Mouse (Mus musculus): Measurements from ENCODE around the gene Prkacb.
A peak's percentile ranks its signal among the peaks of the same experiment; 100 is the strongest.
"Not testable (repeated sequence)": the region's sequence is repeated elsewhere in the genome, so short reads cannot be mapped to it uniquely, and the experiment has no call there.

Prkacb gene

DNA sequence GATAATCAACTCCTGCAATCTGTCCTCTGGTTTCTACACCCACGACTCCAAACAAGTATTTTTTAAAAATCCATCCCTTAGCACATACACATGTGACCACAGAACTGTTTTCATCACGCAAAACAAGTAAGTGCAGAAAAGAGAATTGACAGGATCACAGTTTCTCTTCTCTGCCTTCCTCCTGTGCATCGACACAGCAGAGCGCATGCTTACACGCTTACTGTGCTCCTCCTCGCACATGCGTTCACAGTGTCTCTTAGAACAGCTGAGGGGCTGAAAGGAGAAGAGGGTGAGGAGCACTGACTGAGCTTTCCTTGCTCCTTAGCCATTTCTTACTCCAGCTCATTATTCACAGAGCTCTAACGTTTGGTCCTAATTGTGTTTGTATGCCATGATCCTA is 33.9 kb downstream of the Prkacb start:
- peak; percentile 67 for DNase-seq (ENCODE audit: low read depth, low spot score)

DNA sequence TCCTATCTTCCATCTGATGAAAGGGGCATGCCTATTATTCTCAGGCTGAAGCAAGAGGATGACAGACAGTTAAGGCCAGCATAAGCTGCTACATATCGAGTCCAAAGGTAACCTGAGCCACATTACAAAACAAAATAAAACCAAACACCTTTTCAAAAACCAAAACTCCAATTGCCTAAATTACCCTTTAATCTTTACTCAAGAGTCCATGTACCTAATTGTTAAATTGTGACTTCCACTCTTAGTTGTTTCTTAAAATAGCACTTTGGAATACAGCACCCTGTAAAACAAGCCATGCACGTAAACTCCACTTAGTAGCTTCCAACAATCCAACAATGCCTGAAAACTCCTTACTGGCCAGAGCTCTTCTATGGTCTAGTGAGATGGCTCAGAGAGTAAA is 34.3 kb downstream of the Prkacb start:
- DNase-seq (ENCODE audit: low read depth, low spot score) = no peak

DNA sequence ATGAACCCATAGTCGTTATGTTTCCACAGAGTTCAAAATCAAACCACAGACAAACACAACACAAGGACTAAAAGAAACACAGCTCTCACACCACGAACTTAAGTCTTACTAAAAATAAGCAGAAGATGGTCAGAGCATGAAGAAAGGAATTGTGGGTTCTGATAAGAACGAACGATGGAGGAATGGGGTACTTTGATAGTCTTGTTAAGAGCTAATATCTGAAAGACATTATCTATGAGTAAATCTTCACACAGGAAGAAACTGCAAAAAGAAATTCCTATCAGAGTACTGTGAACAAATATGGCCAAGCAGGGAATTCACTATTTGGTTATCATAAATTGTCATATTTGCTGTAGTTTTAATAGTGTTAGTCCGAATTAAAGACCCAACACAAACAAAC is 36.1 kb downstream of the Prkacb start:
- no peak for DNase-seq (ENCODE audit: low read depth, low spot score)

DNA sequence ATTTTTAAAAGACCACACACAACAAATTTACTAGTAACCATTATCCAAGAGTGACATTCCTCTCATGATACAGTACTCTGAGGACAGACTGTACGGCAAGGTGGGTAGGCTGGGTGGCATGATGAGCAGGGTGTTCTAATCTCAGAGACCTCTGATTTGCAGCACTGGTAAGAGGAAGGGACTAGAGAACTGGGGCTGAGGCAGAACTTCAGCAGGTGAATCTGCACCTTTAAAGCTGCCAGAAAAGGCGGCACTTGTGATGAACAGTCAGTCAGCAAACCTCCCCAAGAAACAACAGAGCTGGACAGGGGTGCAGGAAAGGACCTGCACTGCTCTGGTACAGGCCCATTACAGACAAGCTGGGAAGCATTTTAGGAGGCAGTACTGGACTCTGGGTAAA is 41.9 kb downstream of the Prkacb start:
- no peak for DNase-seq (ENCODE audit: low read depth, low spot score)

DNA sequence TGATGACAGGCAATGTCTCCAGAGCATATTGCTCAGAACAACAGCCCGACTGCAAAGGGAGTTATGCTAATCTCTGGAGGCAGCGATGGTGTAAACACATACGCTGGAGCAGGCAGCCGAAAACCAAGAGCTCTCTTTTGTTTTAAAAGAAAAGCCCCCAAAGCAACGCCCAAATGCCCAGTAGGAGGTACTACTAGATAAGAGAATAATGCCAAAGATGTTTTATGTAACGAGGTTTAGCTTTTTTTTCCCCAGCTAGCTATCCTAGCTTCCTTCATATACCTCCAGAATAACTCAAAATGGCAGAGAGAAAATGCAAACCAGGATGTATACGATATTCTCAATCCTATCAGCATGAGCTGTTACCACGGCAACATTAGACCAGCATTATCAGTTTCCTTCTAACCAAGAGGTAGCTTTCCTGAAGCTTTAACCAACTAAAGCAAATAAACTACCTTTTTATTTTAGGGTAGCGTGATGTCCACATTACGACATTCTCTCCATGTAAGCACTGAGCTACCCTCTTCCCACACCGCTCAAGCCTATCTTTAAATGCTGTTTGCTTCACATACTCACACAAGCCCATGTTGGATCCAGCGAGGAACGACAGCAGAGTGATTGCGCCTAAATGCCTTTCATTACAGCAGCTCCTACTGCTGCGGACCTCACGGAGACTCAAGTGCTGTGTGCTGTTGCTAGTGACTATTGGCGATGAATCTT is 42.7 kb downstream of the Prkacb start:
- no peak for DNase-seq (ENCODE audit: low read depth, low spot score)

DNA sequence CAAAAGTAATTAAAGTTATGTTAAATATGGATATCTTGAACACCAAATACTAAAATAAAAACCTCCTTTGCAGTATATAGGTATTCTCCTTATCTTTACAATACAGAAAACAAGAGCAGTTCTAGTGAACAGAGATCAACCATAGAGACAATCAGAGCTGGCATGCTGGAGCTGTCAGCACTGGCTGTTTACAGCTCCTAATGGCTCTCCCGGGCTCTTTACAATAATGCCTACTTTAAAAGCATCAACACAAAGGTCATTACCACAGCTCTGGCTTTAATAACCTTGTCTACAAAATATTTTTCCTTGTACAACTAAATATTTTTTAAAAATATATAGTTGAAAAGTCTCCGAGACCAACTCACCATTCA is 43.2 kb downstream of the Prkacb start:
- no peak for DNase-seq (ENCODE audit: low read depth, low spot score)

DNA sequence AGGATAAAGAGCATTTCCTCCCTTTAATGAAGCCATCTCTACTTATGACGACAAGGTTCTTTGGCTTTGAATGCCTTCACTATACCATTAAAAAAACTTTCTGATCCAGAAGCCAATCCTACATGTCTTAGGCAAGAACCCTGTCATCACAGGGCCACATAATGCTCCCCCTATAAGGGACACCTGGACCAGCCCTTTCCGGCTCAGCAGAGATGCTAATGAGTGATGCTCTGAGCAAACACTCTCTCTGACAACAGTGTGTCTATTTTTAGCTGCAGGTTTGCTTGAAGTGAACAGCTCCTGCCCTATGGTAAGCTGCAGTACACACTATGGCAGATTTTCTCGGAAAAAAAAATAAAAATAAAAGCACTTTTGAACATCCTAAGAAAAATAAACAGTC is 43.9 kb downstream of the Prkacb start:
- peak; percentile 20 for DNase-seq (ENCODE audit: low read depth, low spot score)

DNA sequence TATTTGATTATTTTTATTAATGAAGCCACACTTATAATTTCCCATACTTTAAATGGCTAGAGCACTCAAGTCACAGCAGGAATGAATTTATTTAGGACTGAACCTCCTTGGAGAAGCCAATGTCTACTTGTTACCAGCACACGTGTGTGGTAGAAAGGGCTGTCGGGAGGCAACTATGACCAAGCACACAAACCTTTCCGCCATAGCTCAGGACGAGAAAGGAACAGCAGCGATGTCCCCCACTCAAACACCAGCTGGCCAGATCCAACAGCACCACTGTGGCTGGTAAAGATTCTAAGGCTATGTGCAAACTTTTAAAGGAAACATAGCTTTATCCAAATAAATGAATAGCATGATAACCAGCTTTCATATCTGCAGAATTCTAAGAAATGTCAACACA is 44.4 kb downstream of the Prkacb start:
- no peak for DNase-seq (ENCODE audit: low read depth, low spot score)

DNA sequence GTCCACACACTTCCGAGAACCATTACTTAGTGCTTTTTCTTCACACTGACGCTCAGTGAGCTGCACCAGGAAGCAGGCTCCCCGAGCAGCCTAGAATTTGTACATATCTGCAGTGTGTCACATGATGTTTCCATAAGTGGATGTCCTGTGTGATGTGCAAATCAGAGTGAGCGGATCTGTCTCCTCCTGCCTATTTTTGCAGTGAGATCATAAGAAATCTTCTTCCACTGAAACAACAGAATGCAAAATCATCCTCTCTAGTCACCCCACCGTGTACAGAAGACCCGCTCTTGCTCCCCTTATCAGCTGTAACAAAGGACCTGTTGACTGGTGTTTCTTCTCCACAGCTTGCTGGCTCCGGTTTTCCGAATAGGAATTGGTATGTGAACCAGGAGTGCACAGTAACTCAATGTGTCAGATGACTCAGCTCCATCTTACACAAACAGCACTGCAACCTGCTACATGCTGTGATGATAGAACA is 46.0 kb downstream of the Prkacb start:
- DNase-seq (ENCODE audit: low read depth, low spot score) = no peak

DNA sequence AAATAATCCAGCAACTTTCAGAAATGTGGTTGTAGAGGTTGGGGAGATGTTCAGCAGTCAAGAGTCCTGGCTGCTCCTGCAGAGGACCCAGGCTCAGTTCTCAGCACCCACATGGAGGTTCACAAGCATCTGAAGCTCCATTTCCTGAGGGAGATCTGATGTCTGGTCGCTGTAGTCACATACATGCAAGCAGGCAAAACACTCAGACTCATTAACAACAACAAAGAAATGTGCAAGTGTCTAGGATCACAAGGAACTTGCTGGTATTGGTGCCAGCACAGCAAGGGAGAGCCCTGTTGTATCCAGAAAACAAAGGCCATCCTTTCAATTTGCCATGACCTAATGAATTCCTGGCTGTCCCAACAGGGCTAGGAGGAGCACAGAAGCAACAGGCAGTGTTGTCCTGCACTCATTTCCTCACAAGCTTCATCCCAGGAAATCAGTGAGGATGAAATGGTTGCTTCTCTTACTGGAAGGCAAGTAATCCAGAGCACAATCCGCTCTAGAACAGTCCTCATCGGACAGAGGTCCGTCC is 46.7 kb downstream of the Prkacb start:
- DNase-seq (ENCODE audit: low read depth, low spot score) = no peak

DNA sequence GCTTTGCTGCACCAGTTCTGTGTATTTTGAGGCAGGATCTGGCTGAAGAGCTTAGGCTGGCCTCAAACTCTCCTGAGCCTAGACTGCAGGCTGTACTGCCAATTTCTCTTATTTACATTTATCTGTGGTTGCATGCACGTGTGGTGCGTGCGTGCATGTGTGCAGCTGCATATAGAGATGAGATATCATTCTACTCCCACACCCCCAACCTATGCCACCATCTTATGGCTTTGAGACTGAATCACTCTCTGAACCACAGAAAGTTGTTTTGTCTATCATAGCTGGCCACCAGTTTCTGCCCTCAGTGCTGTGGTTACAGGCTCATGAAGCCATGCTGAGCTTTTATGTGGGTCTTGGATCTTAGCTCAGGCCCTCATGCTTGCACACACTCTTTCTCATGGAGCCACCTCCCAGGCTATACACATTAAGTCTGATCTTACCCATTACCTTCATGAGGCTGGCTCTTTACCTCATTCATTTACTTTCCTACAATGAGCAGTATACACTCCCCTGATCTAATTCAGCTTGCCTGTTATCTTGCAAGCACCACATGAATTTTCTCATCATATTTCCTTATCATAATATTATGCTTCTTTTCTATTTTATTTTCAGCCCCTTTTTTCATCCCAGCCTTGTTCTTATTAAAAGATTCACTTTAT is 47.8 kb downstream of the Prkacb start:
- DNase-seq (ENCODE audit: low read depth, low spot score) = no peak

DNA sequence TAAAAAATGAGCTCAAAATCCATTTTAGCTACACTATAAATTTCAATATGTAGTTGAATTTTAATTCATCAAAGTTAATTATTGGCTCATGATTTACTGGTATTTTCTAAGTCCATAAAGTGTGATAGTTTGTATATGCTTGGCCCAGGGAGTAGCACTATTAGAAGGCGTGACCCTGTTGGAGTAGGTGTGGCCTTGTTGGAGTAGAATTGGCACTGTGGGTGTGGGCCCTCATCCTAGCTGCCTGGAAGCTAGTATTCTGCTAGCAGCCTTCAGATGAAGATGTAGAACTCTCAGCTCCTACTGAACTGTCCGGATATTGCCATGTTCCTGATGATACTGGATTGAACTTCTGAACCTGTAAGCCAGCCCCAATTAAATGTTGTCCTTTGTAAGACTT is 49.7 kb downstream of the Prkacb start:
- DNase-seq (ENCODE audit: low read depth, low spot score) = not testable (repeated sequence)

DNA sequence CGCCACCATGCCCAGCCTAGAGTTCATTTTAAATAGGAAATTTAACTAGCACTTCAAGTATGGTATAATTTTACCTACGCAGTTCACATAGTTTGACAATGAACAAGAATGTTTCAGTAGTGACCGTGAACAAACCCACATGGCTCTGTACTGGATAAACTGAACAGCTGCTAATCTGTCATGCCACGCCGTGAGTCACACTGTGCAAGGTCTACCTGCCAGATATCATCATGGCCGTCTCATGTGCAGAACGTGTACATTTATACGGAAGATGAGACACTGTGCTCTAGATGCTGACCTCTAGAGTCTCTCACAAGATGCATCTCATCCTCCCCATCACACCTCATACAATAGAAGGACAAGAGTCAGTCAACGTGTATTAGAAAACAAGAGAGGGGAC is 51.5 kb downstream of the Prkacb start:
- DNase-seq (ENCODE audit: low read depth, low spot score) = no peak

DNA sequence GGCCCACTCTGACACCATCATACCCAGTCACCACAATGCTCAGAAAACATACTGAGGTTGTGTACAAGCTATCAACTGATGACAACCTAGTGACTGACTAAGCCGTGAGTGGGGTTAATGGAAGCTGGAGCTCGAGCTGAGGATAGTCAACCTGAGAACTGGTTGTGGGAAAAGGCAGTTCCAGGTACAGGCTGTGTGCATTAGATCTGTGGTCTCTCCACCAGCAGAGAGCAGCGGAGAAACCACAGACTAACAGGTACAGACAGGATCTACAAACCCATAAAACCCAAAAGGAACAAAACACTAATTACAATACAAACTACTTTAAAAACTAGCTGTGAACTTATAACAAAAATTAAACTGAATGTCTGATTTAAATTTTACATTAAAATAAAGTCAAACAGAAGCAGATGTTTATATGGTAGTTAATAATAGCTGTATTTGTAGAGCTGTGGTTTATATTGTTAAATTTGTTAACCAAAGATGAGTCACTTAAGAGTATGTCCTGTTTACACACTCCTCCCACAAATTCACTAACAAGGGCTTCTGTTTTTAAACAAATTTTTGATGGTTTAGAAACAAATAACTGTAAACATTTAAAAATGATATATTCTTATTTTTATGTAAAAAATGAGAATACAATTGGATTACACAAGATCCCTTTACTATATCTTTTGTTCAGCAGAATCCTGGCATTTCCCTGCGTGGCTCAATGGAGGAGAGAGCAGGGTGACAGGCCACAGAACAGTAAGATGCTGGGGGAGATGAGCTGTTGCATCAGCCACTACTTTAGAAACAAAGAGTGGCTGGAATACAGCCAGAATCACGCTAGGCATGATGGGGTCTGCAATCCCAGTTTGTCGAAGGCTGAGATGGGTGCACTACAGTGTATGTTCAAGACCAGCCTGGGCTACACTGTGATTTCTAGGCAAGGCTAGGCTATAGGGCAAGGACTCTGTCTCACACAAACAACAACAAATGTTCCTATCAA is 54.5 kb downstream of the Prkacb start:
- DNase-seq (ENCODE audit: low read depth, low spot score) = no peak

DNA sequence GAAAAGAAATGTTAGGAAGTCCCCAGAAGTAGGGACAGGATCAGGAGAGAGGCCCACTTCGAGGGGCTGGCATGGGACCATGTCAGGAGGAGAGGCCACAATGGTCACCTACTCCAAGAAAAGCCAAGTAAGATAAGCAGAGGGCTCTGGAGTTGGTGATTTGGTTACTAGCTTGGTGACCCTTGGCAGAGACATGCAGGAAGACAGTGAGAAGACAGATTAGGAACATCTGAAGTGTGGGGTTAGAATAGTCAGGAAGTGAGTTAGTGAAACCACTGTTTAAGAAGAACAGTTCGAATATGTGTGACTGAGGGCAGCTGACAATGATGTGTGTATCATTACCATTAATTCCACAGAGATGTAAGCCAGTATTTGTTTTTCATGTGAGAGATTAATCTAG is 58.5 kb downstream of the Prkacb start:
- no peak for DNase-seq (ENCODE audit: low read depth, low spot score)

DNA sequence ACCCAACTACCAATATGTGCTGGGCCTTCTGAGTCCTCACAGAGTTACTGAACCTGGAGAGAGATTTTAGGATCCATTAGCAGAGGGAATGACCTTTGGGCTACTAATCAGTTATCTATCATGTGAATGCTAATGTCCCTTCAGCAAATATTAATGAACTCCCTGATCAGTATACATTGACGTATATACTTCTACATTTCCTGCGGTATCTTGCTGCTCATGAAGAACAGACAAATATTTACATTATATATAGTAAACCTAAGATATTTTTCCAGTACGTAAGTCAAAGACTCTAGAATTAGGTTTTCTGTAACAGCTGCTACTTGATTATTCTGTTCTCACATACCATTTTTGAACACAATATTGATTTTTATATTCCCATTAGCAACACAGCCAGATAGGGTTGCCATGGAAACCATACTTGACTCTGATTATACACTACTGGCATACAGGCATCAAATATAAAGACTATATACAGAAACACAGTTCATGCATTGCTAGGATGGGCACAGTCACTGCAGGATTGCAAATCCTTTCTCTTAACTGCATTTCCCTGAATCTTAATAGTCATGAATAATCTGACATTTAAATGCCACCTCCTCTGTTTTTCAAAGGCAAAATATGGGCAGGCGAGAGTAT is 71.1 kb downstream of the Prkacb start:
- no peak for DNase-seq (ENCODE audit: low read depth, low spot score)

DNA sequence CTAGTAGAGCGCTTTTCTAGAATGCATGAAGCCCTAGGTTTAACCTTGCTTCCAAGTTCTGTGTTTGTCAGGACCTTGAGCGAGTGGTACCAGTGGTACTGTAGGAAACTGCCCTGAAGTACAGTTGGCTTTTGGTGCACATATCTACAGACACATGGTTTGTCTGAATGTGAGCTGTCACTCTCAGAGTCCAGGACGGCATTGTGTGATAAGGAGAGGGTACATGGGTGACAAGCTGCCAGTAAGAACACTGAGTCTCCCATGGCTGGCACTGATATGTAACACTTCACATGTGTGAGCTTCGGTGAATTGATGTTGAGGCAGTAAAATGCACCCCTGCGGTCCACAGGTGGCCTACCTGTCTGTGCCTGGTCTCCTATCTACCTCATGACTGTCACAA is 71.6 kb downstream of the Prkacb start:
- DNase-seq (ENCODE audit: low read depth, low spot score) = no peak

DNA sequence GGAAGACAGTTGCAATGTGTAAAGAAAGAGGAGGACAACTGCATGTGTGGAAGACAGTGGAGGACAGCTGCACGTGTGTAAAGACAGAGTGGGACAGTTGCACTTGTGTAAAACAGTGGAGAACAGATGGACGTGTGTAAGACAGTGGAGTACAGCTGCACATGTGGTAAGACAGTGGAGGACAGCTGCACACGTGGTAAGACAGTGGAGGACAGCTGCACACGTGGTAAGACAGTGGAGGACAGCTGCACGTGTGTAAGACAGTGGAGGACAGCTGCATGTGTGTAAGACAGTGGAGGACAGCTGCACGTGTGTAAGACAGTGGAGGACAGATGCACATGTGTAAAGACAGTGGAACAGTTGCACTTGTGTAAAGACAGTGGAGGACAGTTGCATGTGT is 76.6 kb downstream of the Prkacb start:
- not testable (repeated sequence) for DNase-seq (ENCODE audit: low read depth, low spot score)

DNA sequence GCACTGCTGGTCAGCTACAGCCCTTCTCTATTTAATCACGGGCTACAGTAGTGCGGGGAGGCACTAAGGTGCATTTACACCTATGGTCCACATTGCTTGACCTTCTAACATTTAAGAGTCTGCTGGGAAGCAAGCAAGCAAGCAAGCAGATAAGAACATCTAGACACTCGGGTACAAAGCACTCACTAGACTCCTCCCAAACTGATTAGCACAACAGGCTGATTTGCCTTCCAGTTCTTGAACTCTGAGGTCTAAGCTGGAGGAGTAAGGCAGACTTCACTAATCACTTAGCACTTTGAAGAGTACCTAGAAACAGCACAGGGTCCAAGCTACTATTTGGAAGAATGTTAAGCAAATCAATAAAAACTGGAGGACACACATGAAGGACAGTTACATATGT is 77.1 kb downstream of the Prkacb start:
- no peak for DNase-seq (ENCODE audit: low read depth, low spot score)

DNA sequence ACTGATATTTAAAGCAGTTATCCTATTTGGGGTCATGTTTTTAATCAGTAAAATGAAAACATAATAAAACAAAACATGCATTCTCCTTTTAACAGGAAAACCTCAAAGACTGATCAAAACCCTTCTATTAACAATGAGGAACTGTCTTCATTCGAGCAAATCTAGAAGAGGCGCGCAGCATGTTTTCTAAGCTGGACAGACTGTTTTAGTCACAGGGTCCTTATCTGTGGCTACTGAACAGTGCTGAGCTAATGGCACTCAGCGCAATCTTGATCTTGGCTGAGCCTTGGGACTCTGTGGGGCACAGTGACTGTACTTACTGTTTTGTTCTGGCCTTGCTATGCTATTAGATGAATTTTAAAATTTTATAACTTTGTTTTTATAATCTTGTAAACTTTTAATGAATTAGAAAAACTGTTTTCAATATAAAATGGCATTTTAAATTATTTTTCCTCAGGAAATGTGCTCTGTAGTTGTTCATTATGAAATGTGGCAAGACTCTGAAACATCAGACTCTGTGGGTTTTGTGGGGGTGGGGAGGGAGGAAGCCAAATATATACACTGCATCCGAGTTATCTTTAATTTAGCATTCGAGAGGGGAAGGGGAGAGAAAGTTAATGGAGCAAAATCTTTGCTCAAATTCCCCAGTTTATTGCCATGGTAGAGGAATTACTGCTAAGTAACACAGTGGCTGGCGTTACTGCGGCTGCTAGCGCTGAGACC is 77.7 kb downstream of the Prkacb start:
- no peak for DNase-seq (ENCODE audit: low read depth, low spot score)

DNA sequence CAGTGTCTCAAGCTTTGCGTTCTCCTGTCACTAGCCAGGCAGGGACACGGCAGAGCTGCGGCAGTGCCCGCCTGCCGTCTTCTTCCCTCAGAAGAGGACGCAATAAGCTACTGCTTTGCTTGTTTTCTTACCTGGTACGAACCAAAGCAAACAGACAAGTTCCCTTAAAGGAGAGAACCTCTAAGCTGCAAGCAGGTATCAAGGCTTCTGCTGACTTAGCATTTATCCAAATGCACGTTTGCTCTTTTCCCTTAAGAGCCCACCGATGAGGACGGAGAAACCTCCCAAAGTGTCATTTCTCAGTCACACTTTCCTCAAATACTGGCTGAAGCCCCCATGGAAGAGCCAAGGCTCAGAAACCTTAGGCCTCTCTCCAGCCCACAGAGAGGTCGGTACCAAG is 81.3 kb downstream of the Prkacb start:
- no peak for DNase-seq (ENCODE audit: low read depth, low spot score)

Data from A20 (cell line).